Mouse (Mus musculus) G1E (cell line): ENCODE measurements at regions not wholly inside any gene's neighbourhood (a gene's known extent, or its start where the extent isn't known, plus 50 kb on each side); places are given as distances from the start of the nearest gene placed in this dataset.

Source experiments
- CTCF ChIP-seq: IDR thresholded peaks from 2 replicates; pipeline ENCODE4 v1.5.1; 2012; ENCODE audit warnings: low read depth, low read length, inconsistent platforms, mixed read lengths
- GATA1 ChIP-seq: IDR thresholded peaks from 2 replicates; pipeline ENCODE4 v1.6.1; 2012; ENCODE audit warnings: borderline replicate concordance, low read length, inconsistent platforms, mixed read lengths
- GATA2 ChIP-seq: IDR thresholded peaks from 2 replicates; pipeline ENCODE4 v1.6.1; 2012; ENCODE audit warnings: low read depth, low read length, inconsistent platforms, borderline replicate concordance
- POLR2AphosphoS5 ChIP-seq: IDR thresholded peaks from 2 replicates; pipeline ENCODE4 v1.6.1; 2012; ENCODE audit warnings: low read depth, low read length, inconsistent platforms; ENCODE audit not compliant: insufficient replicate concordance
- TAL1 ChIP-seq: conservative IDR thresholded peaks from 2 replicates; pipeline ENCODE4 v1.6.1; 2012; ENCODE audit warnings: low read depth, low read length, inconsistent platforms, mixed read lengths

DNA sequence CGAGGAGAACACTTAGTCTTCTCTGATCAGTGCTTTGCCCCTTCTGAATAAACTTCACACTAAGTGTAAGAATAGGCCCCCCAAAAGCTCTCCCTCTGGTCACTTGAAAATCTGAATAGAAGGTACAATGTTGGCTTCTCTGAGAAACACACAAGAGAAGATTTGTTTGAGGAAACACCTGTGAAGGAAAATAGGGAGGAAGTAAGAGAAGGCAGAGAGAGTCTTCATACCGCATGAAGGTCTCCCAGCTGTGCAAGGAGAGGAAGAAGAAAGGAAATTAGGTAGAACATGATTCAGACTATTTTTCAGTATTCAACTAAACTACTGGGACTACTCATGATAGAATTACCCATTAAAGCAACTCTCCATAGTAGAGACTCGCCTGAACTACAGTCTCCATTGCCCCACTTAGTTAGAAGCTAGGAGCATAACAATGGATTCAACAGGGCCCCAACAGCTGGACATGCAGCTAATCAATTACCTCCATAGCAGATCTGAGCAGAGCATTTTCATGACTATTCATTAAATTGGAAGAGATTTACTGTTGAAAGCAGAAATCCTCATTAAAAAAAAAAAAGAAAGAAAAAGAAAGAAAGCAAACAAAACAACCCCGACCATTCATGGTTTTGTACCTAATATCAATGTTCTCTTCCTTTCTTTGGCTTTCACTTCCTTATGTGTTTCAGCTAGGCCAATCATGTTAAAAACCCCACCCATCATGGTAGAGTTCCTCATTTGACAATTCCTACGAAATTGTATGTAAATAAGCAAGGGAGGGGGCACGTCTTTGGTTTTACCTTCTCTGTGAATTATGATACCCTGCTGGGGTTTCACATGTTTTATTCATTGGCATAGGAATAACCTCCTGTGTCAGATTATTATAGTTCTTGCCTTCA, 1428.3 kb upstream of the A1bg start:
- TF ChIP-seq TAL1 (no peak), GATA1 (no peak), CTCF (no peak), GATA2 (no peak), POLR2AphosphoS5 (no peak)
